Comparison of ENCODE assay signal across 28 mouse cellular contexts in the genomic region with DNA sequence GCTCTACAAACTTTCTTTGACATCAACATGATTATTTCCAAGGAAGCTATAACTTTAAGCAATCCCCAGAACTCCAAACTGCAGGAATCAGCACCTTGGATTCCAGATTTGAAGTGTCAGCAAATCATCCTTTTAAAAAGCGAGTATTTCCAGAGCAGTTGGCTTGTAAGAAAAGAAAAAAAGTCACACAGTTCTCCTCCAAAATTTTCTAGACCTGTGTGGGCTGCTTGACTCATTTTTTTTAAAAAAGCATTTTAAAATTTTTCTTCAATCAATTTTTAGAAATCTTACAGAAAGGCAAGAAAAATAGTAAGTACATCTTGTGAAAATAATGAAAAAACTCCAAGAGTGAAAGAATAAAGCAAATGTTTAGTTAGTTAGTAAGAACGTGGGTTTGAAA.
"Had no signal": no experiment of that assay in that cellular context is flagged by ENCODE, and none has a peak within 500 bp of the region (broad histone marks: within the 10 kb centered on the region; RNA-seq: fewer than 3 reads in every experiment).

No protein-coding gene starts in this region.

- ATAC-seq: forebrain, postnatal 0 days; hindbrain, postnatal 0 days; intestine, embryonic 16.5 days had no signal

- H3K4me3 ChIP-seq: heart, adult 2 months; heart, embryonic 13.5 days; heart, embryonic 15.5 days; hindbrain, embryonic 13.5 days; hindbrain, embryonic 15.5 days; kidney, embryonic 15.5 days; left cerebral cortex, adult 2 months; limb, embryonic 10.5 days; limb, embryonic 12.5 days; liver, embryonic 13.5 days; liver, embryonic 15.5 days had no signal

- H3K9me3 ChIP-seq: heart, embryonic 13.5 days; heart, embryonic 15.5 days; hindbrain, embryonic 13.5 days; hindbrain, embryonic 15.5 days; kidney, embryonic 15.5 days; limb, embryonic 10.5 days; limb, embryonic 12.5 days; liver, embryonic 13.5 days; liver, embryonic 15.5 days had no signal

- H3K27me3 ChIP-seq: heart, embryonic 13.5 days; heart, embryonic 15.5 days; hindbrain, embryonic 13.5 days; hindbrain, embryonic 15.5 days; kidney, embryonic 15.5 days; limb, embryonic 12.5 days; liver, embryonic 13.5 days; liver, embryonic 15.5 days had no signal

- H3K9ac ChIP-seq: forebrain, postnatal 0 days; heart, embryonic 13.5 days; heart, embryonic 15.5 days; hindbrain, embryonic 13.5 days; hindbrain, embryonic 15.5 days; kidney, embryonic 15.5 days; limb, embryonic 12.5 days; liver, embryonic 13.5 days; liver, embryonic 15.5 days had no signal

- H3K27ac ChIP-seq: heart, adult 2 months; heart, embryonic 13.5 days; heart, embryonic 15.5 days; hindbrain, embryonic 13.5 days; hindbrain, embryonic 15.5 days; hindbrain, postnatal 0 days; kidney, embryonic 15.5 days; kidney, postnatal 0 days; left cerebral cortex, adult 2 months; limb, embryonic 10.5 days; limb, embryonic 12.5 days; liver, embryonic 13.5 days; liver, embryonic 15.5 days had no signal

- H3K4me1 ChIP-seq: heart, embryonic 13.5 days; heart, embryonic 15.5 days; hindbrain, embryonic 13.5 days; hindbrain, embryonic 15.5 days; kidney, embryonic 15.5 days; limb, embryonic 10.5 days; limb, embryonic 12.5 days; liver, embryonic 13.5 days; liver, embryonic 15.5 days had no signal

- H3K36me3 ChIP-seq: heart, embryonic 13.5 days; heart, embryonic 15.5 days; hindbrain, embryonic 13.5 days; hindbrain, embryonic 15.5 days; kidney, embryonic 15.5 days; limb, embryonic 10.5 days; limb, embryonic 12.5 days; liver, embryonic 13.5 days; liver, embryonic 15.5 days had no signal

- H3K4me2 ChIP-seq: heart, embryonic 11.5 days; heart, embryonic 13.5 days; heart, embryonic 15.5 days; hindbrain, embryonic 13.5 days; hindbrain, embryonic 15.5 days; kidney, embryonic 15.5 days; limb, embryonic 12.5 days; liver, embryonic 11.5 days; liver, embryonic 13.5 days; liver, embryonic 15.5 days had no signal

- DNase-seq: forebrain, postnatal 0 days; gastrocnemius, postnatal 14 days; gastrocnemius, postnatal 36 days; heart, adult 11 months; heart, adult 2 months; heart, postnatal 14 days; heart, postnatal 36 days; kidney, adult 11 months; kidney, adult 2 months; kidney, adult 9 months; kidney, postnatal 14 days; kidney, postnatal 36 days; liver; liver, embryonic 13.5 days had no signal
